Mouse (Mus musculus) cerebellum, adult 2 months (tissue): ENCODE measurements around the gene Qdpr.

Experiments used
- CTCF ChIP-seq: fragments of 200-500 bp; IDR thresholded peaks from 2 replicates; pipeline ENCODE4 v1.5.1; 2011; ENCODE audit warnings: low read depth, mild to moderate bottlenecking, control low read depth, low read length, moderate library complexity, borderline replicate concordance; ENCODE audit not compliant: insufficient read depth
- POLR2A ChIP-seq: fragments of 200-500 bp; IDR thresholded peaks from 2 replicates; pipeline ENCODE4 v1.6.1; 2011; ENCODE audit warnings: low read length, control low read depth, borderline replicate concordance; ENCODE audit not compliant: insufficient read depth

GRCm38 (mm10) chr5:45444130-45444832 is 5.8 kb downstream of the Qdpr start:
- TF ChIP-seq CTCF: no peak
- no peak for TF ChIP-seq POLR2A
